Mouse (Mus musculus) heart, embryonic 10.5 days (tissue): ENCODE data around the gene Eva1a. TPM values are rescaled to one million over a fixed set of nuclear protein-coding genes. Genes with fewer than 3 reads are reported as not detected.

ENCODE experiments used
- DNase-seq: peaks from one replicate; pipeline ENCODE4 v3.0.0-alpha.2; 2017; ENCODE audit warnings: low spot score
- H3K27ac ChIP-seq: fragments of 300-500 bp; sonication (generic); 2 replicates; pipeline ENCODE4 v1.5.1; 2016; ENCODE audit warnings: mild to moderate bottlenecking
- H3K27me3 ChIP-seq: fragments of 300-500 bp; sonication (generic); 2 replicates; pipeline ENCODE4 v1.6.1; 2016; ENCODE audit warnings: mild to moderate bottlenecking; ENCODE audit not compliant: poor library complexity, insufficient read depth, severe bottlenecking
- H3K36me3 ChIP-seq: fragments of 300-500 bp; sonication (generic); 2 replicates; pipeline ENCODE4 v1.6.1; 2016; ENCODE audit warnings: mild to moderate bottlenecking, moderate library complexity
- H3K4me1 ChIP-seq: fragments of 300-500 bp; sonication (generic); 2 replicates; pipeline ENCODE4 v1.6.1; 2016; ENCODE audit warnings: mild to moderate bottlenecking
- H3K4me3 ChIP-seq: fragments of 300-500 bp; sonication (generic); 2 replicates; pipeline ENCODE4 v1.5.1; 2016; ENCODE audit warnings: mild to moderate bottlenecking, moderate library complexity
- H3K9me3 ChIP-seq: fragments of 300-500 bp; sonication (generic); 2 replicates; pipeline ENCODE4 v1.6.1; 2016; ENCODE audit warnings: mild to moderate bottlenecking, moderate library complexity
- WGBS: fragments of 180-500 bp; shearing (Covaris S2); methylation state at CpG from one replicate; pipeline ENCODE4 v1.1.7; 2016; 5-methylcytosine and 5-hydroxymethylcytosine counted together
- polyA plus RNA-seq: library from polyadenylated mRNA; unstranded; fragments of >200 nt; fragmentation: Nextera tagmentation; extraction: Ambion mirVana; gene quantifications from 2 replicates; pipeline ENCODE4 v1.2.1, GENCODE M21; 2016

Eva1a gene
- polyA plus RNA-seq, 1 experiment from 2014 or later = 5.8 TPM

- Histone ChIP-seq H3K9me3 (no peaks in the 10 kb centered on the region), H3K27ac (no peak overlapping the region), H3K27me3 (no peaks in the 10 kb centered on the region), H3K4me1 (peaks cover 23% of the 10 kb centered on the region), H3K4me3 (no peak overlapping the region), H3K36me3 (no peaks in the 10 kb centered on the region)
- 44% methylated on average over 3 of the region's 3 CpGs for WGBS
- no peak for DNase-seq
Observed at GRCm38 (mm10) chr6:82115335-82115965, 74.6 kb downstream of the Eva1a start.

GRCm38 (mm10) chr6:82116176-82116575 lies 75.3 kb downstream of the Eva1a start:
- H3K4me1 ChIP-seq = peaks cover 23% of the 10 kb centered on the region
- no peaks in the 10 kb centered on the region; the same call in 1 of the 2 replicates for H3K27me3 ChIP-seq
- DNase-seq = no peak
- no peaks in the 10 kb centered on the region for H3K36me3 ChIP-seq
- no peaks in the 10 kb centered on the region for H3K9me3 ChIP-seq
- no peak overlapping the region for H3K27ac ChIP-seq
- 24% methylated on average over 3 of the region's 3 CpGs for WGBS
- no peak overlapping the region for H3K4me3 ChIP-seq

GRCm38 (mm10) chr6:82117871-82118270 lies 77.0 kb downstream of the Eva1a start:
- no peaks in the 10 kb centered on the region; the same call in 1 of the 2 replicates for H3K27me3 ChIP-seq
- H3K27ac ChIP-seq = no peak overlapping the region
- DNase-seq = no peak
- peaks cover 19% of the 10 kb centered on the region for H3K4me1 ChIP-seq
- no peak overlapping the region for H3K4me3 ChIP-seq
- H3K36me3 ChIP-seq = no peaks in the 10 kb centered on the region
- 84% methylated on average over 5 of the region's 5 CpGs for WGBS
- H3K9me3 ChIP-seq = no peaks in the 10 kb centered on the region

GRCm38 (mm10) chr6:82119322-82120162 lies 78.7 kb downstream of the Eva1a start:
- no peaks in the 10 kb centered on the region; the same call in 1 of the 2 replicates for H3K27me3 ChIP-seq
- H3K36me3 ChIP-seq = no peaks in the 10 kb centered on the region
- H3K9me3 ChIP-seq = no peaks in the 10 kb centered on the region
- no peak for DNase-seq
- peaks cover 19% of the 10 kb centered on the region for H3K4me1 ChIP-seq
- no peak overlapping the region; the same call in 1 of the 2 replicates for H3K27ac ChIP-seq
- WGBS = 28% methylated on average over 16 of the region's 16 CpGs
- H3K4me3 ChIP-seq = peak overlapping the region; percentile 27; the same call in 1 of the 2 replicates

GRCm38 (mm10) chr6:82125134-82125533 lies 84.3 kb downstream of the Eva1a start:
- H3K27me3 ChIP-seq = no peaks in the 10 kb centered on the region; the same call in 1 of the 2 replicates
- no peak overlapping the region for H3K27ac ChIP-seq
- 66% methylated on average over 2 of the region's 2 CpGs for WGBS
- H3K4me1 ChIP-seq = no peaks in the 10 kb centered on the region
- DNase-seq = no peak
- H3K4me3 ChIP-seq = no peak overlapping the region
- H3K9me3 ChIP-seq = no peaks in the 10 kb centered on the region
- no peaks in the 10 kb centered on the region for H3K36me3 ChIP-seq

- Histone ChIP-seq H3K27ac (no peak overlapping the region), H3K27me3 (no peaks in the 10 kb centered on the region), H3K36me3 (no peaks in the 10 kb centered on the region), H3K4me1 (peaks cover 10% of the 10 kb centered on the region; the same call in 1 of the 2 replicates), H3K4me3 (no peak overlapping the region), H3K9me3 (no peaks in the 10 kb centered on the region)
- WGBS = 59% methylated on average over 9 of the region's 9 CpGs
- no peak for DNase-seq
Observed at GRCm38 (mm10) chr6:82127827-82128226, 87.0 kb downstream of the Eva1a start.

GRCm38 (mm10) chr6:82129630-82130217 lies 88.9 kb downstream of the Eva1a start:
- DNase-seq = no peak
- 72% methylated on average over 9 of the region's 9 CpGs for WGBS

GRCm38 (mm10) chr6:82132876-82133591 lies 92.2 kb downstream of the Eva1a start:
- Histone ChIP-seq H3K36me3 (no peaks in the 10 kb centered on the region), H3K27me3 (no peaks in the 10 kb centered on the region), H3K4me3 (no peak overlapping the region), H3K4me1 (peaks cover 21% of the 10 kb centered on the region), H3K27ac (no peak overlapping the region), H3K9me3 (no peaks in the 10 kb centered on the region)
- WGBS = 48% methylated on average over 13 of the region's 13 CpGs
- no peak for DNase-seq

More at GRCm38 (mm10) chr6:82129630-82130217, 88.9 kb downstream of the Eva1a start:
- Histone ChIP-seq H3K27me3 (no peaks in the 10 kb centered on the region), H3K27ac (no peak overlapping the region), H3K4me3 (no peak overlapping the region), H3K4me1 (peaks cover 11% of the 10 kb centered on the region; the same call in 1 of the 2 replicates), H3K9me3 (no peaks in the 10 kb centered on the region), H3K36me3 (no peaks in the 10 kb centered on the region)

- H3K4me3 ChIP-seq = no peak overlapping the region
- no peaks in the 10 kb centered on the region for H3K36me3 ChIP-seq
- no peaks in the 10 kb centered on the region for H3K9me3 ChIP-seq
- H3K4me1 ChIP-seq = peaks cover 21% of the 10 kb centered on the region
- DNase-seq = no peak
- no peaks in the 10 kb centered on the region for H3K27me3 ChIP-seq
- no peak overlapping the region for H3K27ac ChIP-seq
- WGBS = 88% methylated on average over 7 of the region's 7 CpGs
Observed at GRCm38 (mm10) chr6:82133592-82133978, 92.7 kb downstream of the Eva1a start.

GRCm38 (mm10) chr6:82135959-82136712 lies 95.3 kb downstream of the Eva1a start:
- Histone ChIP-seq H3K36me3 (no peaks in the 10 kb centered on the region), H3K4me3 (no peak overlapping the region), H3K4me1 (peaks cover 21% of the 10 kb centered on the region), H3K9me3 (peaks cover 2% of the 10 kb centered on the region; the same call in 1 of the 2 replicates), H3K27me3 (no peaks in the 10 kb centered on the region), H3K27ac (no peak overlapping the region)
- 45% methylated on average over 13 of the region's 13 CpGs for WGBS
- DNase-seq = no peak
